Mouse (Mus musculus): Measurements from ENCODE around the gene Csgalnact2.
A peak's percentile ranks its signal among the peaks of the same experiment; 100 is the strongest.

Csgalnact2 gene

DNA sequence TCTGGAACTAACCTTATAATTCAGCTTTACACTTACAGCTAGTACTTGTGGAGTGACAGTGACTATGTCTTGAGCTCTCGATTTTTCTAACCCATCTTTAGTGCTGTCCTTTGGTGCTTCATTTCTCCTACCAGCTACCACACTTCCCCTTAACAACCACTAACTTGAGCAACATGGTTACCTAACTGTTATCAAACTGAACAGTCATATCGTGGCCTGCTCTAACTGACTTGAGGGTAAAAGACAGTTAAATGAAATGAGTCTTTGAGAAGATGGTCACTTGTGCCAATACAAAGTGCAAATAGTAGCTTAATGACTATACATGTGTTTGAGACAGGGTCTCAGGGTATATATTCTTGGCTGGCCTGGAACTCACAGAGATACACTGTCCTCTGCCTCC lies 1.8 kb downstream of the Csgalnact2 start:
- no peak for DNase-seq (ENCODE audit: low spot score in 2 of 2)

DNA sequence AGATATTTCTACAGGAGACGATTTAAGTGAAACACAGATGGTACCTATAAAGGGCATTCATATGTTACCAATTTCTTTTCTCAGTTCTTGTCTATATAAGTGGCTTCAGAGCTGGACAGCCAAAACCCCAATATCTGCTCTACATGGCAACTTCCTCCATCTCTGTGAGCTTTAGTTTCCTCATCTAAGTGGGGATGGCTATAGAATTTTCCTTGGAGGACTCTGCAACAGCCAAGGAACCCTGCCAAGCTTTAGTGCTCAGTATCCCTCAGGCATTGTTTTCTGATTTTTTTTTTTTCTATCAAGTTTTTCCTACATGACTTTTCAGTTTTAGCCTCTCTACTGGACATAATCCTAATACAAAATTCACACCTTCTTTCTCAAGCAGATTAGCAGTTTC lies 4.5 kb downstream of the Csgalnact2 start:
- no peak for DNase-seq (ENCODE audit: low spot score in 2 of 2)

DNA sequence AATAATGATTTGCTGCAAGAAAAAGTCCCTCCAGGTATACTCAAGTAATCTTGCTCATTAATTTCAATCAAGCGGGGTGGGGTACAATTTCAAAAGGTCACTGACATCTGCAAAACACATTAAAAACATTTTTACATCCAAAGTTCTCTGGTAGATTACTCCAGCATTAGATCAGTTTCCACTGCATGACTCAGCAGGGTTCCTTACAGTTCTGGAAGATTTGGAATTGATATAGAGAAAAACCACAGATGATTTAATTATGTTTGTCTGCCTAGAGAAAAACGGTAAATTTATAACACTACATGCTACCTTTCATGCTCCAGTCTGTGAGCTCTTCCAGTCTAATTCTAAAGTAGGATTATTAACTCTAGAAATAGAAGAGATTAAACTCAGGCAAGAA lies 8.9 kb downstream of the Csgalnact2 start:
- DNase-seq (ENCODE audit: low spot score in 2 of 2): no peak

DNA sequence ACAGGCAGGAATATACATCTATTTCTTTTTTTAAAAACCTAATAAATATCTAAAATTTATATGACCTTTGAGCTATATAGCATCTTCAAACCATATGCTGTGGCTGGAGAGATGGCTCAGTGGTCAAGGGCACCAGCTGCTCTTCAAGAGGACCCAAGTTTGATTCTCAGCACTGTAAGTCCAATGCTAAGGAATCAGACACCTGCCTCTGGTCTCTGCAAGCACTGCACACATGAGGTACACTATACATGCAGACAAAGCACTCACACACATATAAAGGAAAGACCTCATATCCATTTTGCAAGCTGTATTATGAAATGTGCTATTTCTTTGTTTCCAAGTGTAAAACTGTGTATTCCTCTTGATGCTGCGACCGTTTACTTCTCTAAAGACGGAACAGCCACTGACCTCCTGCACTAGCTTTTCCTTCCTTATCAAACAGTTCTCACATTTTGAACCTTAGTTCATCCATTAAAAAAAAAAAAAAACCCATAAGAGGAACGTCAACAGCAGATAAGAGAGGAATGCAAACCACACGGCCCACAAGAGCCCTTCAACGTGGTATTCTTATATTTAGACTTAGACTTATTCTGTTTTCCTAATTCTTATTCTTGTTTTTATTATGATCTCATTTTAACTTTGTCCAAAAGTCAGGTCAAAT lies 11.0 kb downstream of the Csgalnact2 start:
- DNase-seq (ENCODE audit: low spot score in 2 of 2): no peak

DNA sequence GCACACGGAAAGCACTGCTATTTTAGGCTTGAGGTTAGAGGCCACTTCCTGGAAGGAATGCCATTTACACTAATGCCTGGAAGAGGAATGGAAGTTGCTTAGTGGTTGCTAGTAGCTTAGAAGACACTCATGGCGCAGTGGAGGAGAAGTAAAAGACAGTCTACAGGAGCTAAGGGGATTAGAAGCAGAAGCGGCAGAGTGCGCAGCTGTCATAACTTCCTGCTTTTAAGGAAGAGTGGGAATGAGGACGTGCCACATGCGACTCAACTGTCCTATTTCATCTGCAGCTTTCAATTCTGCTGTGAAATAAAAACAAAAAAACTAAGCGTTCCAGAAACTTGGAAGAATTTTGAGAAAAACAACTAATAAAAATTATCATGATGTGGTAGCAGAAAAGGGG lies 11.7 kb downstream of the Csgalnact2 start:
- DNase-seq (ENCODE audit: low spot score in 2 of 2): no peak

DNA sequence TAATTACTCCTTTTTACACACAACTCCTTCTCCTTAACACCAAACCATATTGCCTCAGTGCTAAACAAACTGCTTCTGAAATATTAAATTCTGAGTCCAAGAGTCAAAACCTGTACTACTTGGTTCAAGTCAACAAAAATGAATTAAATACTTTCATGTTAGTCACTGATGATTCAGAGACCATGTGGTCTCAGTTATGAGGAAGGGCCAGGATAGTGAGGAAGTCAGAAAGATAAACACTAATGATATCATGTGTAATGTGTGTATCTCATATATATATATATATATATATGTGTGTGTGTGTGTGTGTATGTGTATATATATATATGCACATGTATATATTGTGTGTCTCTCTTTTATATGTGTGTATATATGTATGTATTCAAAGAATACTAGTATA lies 12.4 kb downstream of the Csgalnact2 start:
- DNase-seq (ENCODE audit: low spot score in 2 of 2): no peak

DNA sequence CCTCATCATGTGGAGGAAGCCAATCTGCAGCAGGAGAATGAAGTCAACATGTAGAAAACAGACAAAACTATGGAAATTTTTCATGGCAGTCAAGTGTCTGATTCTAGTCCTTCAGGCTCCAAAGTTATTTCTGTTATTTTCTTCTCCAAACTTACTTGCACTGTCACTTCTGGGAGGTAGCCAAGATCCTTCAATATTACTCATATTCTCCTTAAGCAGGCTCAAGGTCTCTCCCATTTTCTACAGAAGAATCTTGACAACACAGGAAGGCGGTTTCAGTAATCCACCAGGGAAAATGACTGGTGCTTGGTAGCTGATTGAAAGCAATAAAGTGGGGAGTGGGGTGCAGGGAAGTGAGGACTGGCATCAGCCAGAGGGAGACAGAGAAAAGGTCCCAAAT lies 16.2 kb downstream of the Csgalnact2 start:
- no peak for DNase-seq (ENCODE audit: low spot score in 2 of 2)

DNA sequence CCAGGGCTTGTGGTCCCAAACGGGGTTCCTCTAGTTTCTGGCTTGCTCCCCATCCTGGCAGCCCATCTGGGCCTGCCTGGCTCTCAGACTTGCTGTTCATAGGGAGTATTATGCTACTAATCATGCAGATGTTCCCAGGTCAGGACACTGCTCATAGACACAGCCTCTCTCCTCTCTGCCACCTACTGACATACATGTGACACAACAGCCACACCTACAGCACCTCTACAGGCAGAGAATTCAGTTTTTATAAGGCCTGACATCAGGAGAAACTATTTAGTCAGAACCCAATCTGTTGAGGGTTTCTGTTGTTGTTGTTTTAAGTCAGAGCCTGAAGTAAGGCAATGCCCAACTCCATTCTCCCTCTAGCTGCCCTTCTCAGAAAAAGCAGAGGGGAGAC lies 27.1 kb downstream of the Csgalnact2 start:
- DNase-seq (ENCODE audit: low spot score in 2 of 2): no peak

DNA sequence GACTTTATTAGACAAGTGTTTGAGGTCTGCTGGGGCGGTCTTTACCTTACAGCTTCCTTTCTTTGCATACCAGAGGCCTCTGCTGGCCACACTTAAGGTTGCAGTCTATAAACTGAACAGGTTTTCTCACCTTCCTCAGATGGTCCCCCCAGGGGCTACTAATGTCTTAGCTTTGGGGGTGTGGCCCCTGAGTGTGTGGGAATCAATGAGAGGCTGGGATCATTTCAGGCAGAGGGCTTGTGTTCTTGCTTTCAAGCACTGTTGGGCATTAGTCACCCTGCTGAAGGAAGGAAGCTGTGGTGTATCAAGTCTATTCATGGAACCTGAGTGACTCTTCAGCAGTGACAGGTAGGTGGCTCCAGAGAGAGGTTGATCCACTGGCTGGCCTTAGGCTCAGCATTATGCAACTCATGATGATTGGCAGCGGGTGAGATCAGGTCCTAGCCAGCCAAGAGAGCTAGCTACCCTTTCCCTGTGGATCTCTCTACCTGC lies 39.6 kb downstream of the Csgalnact2 start:
- DNase-seq (ENCODE audit: low spot score in 2 of 2): peak in 1 of 2 experiments; percentile 54

DNA sequence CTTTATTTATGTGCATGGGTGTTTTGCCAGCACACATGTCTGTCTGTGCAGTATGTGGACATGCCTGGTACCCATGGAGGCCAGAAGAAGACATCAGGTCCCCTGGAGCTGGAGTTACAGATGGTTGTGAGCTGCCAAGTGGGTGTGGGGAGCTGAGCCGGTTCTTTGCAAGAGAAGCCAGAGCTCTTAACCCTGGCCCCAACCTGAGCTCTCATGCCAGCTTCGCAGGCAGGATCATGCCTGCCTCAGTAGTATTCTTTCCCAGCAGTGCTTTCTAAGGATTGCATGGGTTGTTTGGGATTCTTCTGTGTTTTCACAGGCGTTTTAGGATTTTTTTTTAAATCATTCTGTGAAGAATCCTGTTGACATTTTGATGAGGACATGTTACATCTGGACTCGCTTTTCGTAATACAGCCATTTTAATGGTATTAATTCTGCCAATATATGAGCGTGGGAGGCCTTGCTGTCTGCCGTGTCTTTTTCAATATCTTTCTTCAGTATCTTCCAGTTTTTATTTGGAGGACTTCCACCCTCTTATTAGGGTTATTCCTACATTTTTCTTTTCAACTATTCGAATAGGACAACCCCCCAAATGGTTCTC lies 41.1 kb downstream of the Csgalnact2 start:
- peak in 1 of 2 experiments; percentile 56 for DNase-seq (ENCODE audit: low spot score in 2 of 2)

DNA sequence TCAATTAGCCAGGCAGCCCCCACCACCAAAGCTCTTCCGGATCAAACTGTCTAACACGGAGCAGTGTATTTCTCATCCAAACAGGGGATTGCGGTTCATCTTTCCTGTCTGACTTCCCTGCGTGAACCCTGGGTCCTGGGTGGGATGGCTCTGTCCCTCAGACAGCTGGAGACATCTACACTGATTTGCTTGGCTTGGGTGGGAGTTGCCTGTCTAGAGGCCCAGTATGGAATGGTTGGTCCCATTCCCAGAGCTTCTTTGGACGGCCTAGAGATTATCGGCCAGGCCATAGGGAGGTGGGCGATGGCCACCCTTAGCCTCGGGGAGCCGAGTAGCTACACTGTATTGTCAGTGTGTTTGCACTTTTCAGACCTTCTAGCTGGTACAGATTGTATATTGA lies 48.1 kb downstream of the Csgalnact2 start:
- DNase-seq (ENCODE audit: low spot score in 2 of 2): peak in 1 of 2 experiments; percentile 52

DNA sequence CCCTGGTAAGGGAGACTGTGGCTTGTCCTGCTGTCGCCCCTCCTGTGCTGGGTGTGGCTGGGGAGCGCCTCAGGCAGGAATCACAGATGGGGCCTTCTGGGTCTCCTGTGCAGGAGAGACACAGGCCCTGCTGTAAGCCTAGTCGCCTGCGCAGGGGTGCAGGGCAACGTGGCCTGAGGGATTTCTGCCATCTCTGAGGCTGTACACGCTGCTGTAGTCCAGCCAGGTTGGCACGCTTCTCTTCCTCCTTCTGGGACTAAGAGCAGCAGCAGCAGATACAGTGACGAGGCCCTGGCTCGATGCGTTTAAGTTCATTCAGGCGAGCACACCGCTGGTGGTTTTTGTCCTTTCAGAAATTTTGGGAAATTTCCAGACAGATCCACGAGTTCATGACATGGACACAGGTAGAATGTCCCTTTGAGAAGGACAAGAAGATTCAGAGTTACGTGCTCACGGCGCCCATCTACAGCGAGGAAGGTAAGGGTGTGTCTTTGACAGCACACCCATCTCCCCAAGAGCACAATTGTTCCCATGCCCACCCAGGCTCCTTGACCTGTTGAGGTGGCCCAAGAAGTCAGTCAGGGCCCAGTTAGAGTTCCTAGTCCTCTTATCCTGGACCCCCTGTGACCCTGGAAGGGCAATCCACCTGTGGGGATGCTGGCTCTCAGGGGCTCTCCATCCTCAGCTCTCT lies 50.0 kb downstream of the Csgalnact2 start:
- peak; percentile 15 to 55 for DNase-seq (ENCODE audit: low spot score in 2 of 2)

DNA sequence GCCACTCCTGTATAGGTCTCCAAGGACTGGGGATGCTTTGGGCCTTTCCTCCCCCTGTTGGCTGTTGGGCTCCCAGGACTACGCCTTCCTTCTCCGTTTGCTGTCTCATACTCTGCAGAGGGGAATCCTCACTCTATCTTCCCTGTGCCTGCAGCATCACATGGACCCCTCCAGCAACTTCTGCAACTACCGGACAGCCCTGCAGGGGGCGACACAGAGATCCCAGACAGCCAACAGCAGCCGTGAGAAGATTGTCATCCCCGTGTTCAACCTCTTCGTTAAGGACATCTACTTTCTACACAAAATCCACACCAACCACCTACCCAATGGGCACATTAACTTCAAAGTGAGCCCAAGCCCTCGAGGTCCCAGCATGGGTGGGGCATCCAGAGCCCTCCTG lies 51.0 kb downstream of the Csgalnact2 start:
- peak; percentile 18 to 57 for DNase-seq (ENCODE audit: low spot score in 2 of 2)

DNA sequence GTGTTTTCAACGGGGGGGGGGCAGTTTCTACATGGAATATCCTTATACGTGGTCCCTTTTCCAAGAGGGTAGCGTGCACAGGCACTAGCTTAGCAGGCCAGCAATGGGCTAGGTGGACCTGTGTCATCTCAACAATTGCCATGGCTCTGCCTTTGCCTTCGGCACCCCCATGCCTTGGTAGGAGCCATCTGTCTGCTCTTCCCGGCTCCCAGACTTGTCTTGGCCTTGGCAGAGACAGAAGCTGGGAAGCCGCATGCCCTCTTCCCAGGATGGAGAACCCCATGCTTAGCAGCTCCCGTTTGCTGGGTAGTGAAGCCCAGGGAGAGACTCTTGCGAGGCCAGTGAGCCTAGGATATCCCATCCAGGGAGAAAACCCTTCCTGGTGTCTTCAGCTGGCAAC lies 54.3 kb downstream of the Csgalnact2 start:
- DNase-seq (ENCODE audit: low spot score in 2 of 2): peak in 1 of 2 experiments; percentile 13

DNA sequence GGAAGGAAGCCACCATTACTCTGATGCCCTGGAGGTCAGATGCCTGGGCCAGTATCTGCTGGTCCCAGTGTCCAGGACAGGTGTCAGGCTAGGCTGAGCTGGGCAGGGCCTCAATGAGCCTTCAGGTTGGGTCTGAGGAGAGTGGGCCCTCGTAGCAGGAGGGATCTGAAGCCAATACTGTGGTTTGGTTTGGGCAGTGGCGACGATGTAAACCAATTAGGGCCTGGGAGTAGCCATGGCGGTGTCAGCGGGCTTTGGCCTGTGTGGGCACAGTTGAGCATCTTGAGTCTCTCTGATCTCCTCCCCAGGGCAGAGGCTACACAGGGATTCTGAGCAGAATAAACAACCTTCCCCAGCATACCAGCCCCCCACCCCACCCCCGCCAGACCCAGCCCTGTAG lies 55.3 kb downstream of the Csgalnact2 start:
- peak in 1 of 2 experiments; percentile 49 for DNase-seq (ENCODE audit: low spot score in 2 of 2)

DNA sequence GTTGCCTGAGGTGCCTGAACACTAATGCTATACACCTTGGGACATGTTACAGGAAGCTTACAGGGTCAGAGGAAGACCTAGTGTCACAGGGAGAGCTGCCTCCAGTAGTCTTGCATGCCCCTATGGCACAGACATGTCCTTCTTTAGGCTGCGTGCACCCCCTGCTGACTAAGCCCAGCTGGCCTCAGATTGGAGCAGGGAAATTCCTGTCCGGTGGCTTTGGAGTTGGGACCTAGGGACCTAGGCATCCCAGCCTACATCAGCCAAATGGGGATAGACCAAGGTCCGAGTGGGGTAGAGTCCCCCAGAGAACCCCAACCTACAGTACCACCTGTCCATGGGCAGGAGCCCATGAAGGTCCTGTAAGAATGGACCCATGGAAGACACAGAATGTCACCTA lies 56.6 kb downstream of the Csgalnact2 start:
- DNase-seq (ENCODE audit: low spot score in 2 of 2): peak; percentile 15 to 57

DNA sequence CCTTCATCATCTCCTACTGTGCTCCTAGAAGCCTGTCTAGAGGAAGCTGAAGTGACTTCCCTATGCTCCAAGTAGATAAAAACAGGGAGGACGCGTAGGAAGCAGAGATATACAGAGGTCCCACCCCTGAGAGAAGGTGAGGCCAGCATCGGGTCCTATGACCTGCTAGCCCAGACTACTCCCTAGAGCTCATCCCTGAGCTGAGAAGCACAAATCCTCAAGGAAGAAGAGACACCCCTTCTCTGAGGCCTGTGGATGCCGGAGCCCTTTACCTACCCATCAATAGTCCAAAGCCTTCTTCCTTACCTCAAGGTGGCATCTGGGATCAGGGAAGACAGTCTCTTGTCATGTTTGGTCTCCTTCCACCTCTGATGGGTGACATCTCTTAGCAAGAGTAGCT lies 58.2 kb downstream of the Csgalnact2 start:
- no peak for DNase-seq (ENCODE audit: low spot score in 2 of 2)

DNA sequence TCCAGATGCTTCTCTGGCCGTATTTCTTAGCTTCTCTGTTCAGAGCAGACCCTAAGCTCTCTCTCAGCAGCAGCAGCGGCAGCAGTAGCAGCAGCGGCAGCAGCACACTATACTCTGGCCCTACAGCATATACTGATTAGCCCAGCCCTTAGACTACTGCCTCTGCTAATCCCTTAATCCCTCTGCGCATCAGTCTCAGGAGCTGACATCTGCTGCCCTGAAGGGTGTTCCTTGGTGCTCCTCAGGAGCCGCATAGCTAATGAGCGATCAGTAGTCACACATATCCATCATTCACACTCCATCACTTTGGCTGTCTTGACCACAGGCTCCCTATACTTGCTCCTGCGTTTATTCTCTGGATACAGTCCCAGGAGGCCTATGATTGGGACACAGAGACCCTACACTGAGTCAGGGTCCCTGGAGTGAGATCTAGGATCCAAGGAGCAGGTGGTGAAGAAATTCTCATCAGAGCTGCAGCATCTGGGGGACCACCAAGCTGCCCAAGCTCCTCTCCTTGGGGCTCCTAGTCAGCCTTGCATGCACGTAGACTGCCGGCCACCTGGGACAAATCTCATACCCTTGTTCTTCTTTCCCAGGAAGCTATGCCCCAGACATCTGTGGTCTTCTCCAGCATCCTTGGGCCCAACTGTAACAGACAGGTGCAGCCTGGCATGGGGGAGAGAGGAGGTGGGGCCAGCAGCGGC lies 59.0 kb downstream of the Csgalnact2 start:
- DNase-seq (ENCODE audit: low spot score in 2 of 2): peak in 1 of 2 experiments; percentile 14

DNA sequence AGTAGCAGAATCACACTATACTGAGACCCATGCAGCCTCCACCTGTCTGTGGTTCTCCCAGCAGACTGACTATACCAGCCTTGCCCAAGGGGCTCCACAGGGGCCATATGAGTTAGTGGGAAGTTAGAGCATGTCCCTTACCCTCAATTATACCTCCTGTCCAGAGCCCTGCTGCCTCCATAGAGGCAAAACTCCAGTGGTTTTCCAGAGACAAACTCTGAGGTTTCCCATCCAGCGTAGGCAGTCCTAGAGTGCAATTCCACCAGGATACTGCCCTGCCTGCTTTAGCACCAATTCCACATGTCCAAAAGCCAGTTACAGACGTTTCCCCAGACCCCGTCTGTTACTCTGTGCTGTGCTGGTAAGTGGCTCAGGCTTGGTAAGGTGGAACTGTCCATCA lies 59.6 kb downstream of the Csgalnact2 start:
- peak in 1 of 2 experiments; percentile 12 for DNase-seq (ENCODE audit: low spot score in 2 of 2)

DNA sequence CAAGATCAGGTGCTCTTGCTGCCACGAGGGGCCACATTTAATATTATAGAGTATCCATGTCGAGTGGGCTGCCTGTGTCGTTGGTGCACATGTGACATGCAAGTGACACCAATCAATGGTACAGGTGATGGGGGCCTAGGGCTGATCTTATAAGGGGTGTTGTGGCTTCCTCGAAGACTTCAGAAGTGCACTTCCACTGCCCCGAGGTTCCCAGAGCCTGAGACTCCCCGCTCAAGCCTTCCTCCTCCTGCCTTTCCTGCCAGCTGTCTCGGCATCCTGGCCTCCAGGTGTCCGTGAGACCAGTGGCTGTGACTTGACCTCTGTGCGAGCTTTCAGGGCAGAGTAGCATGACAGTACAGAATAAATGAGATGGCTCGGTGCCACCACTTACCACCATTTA lies 60.2 kb downstream of the Csgalnact2 start:
- DNase-seq (ENCODE audit: low spot score in 2 of 2): peak; percentile 13 to 55

DNA sequence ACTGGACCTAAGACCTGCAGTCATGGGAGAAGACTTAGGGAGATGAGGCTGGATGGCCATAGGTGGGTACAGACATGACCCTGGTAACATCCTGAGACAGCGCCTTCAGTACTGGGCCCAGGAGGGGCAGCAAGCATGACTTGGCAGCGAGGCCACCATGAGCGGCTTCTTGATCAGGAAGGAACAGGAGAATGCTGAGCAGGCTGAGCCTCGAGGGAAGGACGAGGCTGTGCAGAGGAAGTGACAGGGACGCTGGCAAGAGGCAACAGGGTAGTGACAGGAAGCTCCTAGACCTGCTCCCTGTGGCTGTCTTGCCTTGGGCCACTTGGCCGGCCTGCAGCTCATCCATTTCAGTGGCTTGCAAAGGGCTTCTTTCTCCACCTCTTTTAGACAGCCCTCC lies 61.5 kb downstream of the Csgalnact2 start:
- DNase-seq (ENCODE audit: low spot score in 2 of 2): peak in 1 of 2 experiments; percentile 54

DNA sequence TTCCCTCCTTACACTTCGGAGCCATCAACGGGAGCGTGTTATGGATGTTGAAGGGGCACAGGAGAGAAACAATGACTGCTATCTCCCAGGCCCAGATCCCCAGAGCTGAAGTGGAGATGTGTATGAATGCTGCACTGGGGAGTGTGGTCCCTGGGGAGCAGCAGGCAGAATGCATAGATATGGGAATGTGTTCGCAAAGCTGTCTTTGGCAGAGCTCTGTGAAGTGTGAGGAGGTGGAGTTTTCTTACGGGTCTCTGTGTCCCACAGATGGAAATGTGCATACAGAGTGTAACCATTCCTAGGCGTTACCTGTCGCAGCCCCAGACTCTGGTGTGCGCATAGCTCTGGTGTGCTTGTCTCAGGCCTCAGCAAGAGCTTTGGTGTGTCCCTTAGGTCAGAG lies 62.2 kb downstream of the Csgalnact2 start:
- DNase-seq (ENCODE audit: low spot score in 2 of 2): no peak
